Mouse (Mus musculus): ENCODE results near the gene Hist2h4.

DNA sequence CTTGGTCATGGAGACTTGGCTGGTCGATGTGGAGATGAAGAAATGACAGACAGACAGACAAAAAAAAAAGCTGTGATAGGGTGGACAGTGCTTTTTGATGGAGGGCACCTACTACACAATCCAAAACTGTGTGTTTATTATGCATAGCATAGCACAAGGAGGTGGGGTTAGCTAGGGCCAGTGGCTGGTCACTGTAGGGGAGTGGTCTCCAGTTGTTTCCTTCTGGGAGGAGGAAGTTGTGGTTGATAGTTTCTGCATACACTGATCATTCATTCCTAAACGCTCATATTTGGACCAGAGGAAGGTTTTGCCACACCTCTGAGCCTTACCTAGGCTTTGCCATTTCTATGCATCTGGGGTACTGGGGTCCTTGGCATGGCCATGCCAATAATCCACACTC lies 32.7 kb downstream of the Hist2h4 start:
- no peak for TF ChIP-seq CTCF (IDR thresholded peaks at IDR 0.05; ENCODE audit: insufficient read depth, low read depth, low read length)
- TF ChIP-seq POLR2A (IDR thresholded peaks at IDR 0.05; ENCODE audit: insufficient read depth, low read depth, low read length) = no peak

Data from olfactory bulb, adult 2 months (tissue).